Mouse (Mus musculus) stomach, postnatal 0 days (tissue): ENCODE results near the gene Cds1. TPM values are rescaled to one million over a fixed set of nuclear protein-coding genes. Genes with fewer than 3 reads are reported as not detected.

Experiments used
- ATAC-seq: fragments of 200-750 bp; cut with Nextera tagmentation; 2 replicates; pipeline ENCODE4 v1.8.0; 2017; ENCODE audit not compliant: low FRiP score, low TSS enrichment
- DNase-seq: peaks from one replicate; pipeline ENCODE4 v3.0.0-alpha.2; 2016; ENCODE audit warnings: low spot score
- H3K27ac ChIP-seq: fragments of 300-500 bp; sonication (generic); replicated peaks from 2 replicates; pipeline ENCODE4 v1.5.1; 2014; ENCODE audit warnings: mild to moderate bottlenecking, control low read depth
- H3K27me3 ChIP-seq: fragments of 300-500 bp; sonication (generic); 2 replicates; pipeline ENCODE4 v1.6.1; 2014; ENCODE audit warnings: low read length; ENCODE audit not compliant: control insufficient read depth, insufficient read depth
- H3K36me3 ChIP-seq: fragments of 300-500 bp; sonication (generic); 2 replicates; pipeline ENCODE4 v1.6.1; 2014; ENCODE audit warnings: low read length, mixed read lengths; ENCODE audit not compliant: control insufficient read depth, insufficient read depth
- H3K4me1 ChIP-seq: fragments of 300-500 bp; sonication (generic); replicated peaks from 2 replicates; pipeline ENCODE4 v1.6.1; 2014; ENCODE audit warnings: antibody characterized with exemption; ENCODE audit not compliant: control insufficient read depth, insufficient read depth
- H3K4me2 ChIP-seq: fragments of 300-500 bp; sonication (generic); replicated peaks from 2 replicates; pipeline ENCODE4 v1.6.1; 2014; ENCODE audit warnings: low read depth, mild to moderate bottlenecking, control low read depth, moderate library complexity
- H3K4me3 ChIP-seq: fragments of 300-500 bp; sonication (generic); 2 replicates; pipeline ENCODE4 v1.5.1; 2014; ENCODE audit warnings: low read depth, low read length, control low read depth
- H3K9ac ChIP-seq: fragments of 300-500 bp; sonication (generic); 2 replicates; pipeline ENCODE4 v1.6.1; 2014; ENCODE audit warnings: mild to moderate bottlenecking, low read length, control low read depth, mixed read lengths
- H3K9me3 ChIP-seq: fragments of 300-500 bp; sonication (generic); 2 replicates; pipeline ENCODE4 v1.6.1; 2016; ENCODE audit warnings: low read length; ENCODE audit not compliant: control insufficient read depth
- CTCF ChIP-seq: IDR thresholded peaks from 2 replicates; pipeline ENCODE4 v1.5.1; 2016; ENCODE audit warnings: antibody characterized with exemption, low read depth, mild to moderate bottlenecking, moderate library complexity
- EP300 ChIP-seq: optimal IDR thresholded peaks from 2 replicates; pipeline ENCODE3; 2016; ENCODE audit warnings: antibody characterized with exemption
- WGBS: fragments of 180-500 bp; shearing (Covaris S2); extraction: QIAGEN DNeasy Blood & Tissue Kit; methylation state at CpG from one replicate; pipeline ENCODE4 v1.1.7; 2014; 5-methylcytosine and 5-hydroxymethylcytosine counted together
- polyA plus RNA-seq: library from polyadenylated mRNA; unstranded; fragments of >200 nt; fragmentation: Nextera tagmentation; extraction: Ambion mirVana; gene quantifications from 2 replicates; pipeline ENCODE4 v1.2.1, GENCODE M21; 2015

Gene Cds1
- polyA plus RNA-seq, 1 experiment from 2014 or later: 18.0 TPM

DNA sequence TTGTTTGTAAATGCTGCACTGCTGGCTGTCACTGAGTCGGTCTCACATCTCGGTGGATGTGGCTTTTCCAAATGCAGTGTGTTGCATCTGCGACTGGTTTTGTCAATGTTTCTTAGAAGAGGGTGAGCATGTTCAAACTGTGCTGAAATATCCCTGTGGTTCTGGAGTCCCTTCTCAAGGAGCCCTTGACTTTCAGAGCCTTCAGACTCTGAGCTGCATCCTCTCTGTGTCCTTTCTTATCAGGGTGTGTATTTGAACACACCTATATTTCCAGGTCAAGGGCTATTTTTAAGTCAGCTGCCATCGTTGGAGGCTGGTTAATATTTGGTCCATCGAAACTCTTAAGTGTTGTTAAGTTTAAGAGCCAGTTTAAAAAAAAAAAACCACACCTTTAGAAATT is 2.2 kb downstream of the Cds1 start:
- Histone ChIP-seq H3K4me2 (peak overlapping the region; percentile 99), H3K9ac (no peak overlapping the region), H3K9me3 (no peaks in the 10 kb centered on the region), H3K4me3 (no peak overlapping the region), H3K4me1 (no peaks in the 10 kb centered on the region; the same call in 1 of the 2 replicates), H3K27me3 (no peaks in the 10 kb centered on the region), H3K27ac (no peak overlapping the region), H3K36me3 (no peaks in the 10 kb centered on the region)
- TF ChIP-seq CTCF (no peak), EP300 (no peak)
- DNase-seq: peak; percentile 11
- no peak for ATAC-seq
- WGBS: 57% methylated on average over 5 of the region's 5 CpGs

DNA sequence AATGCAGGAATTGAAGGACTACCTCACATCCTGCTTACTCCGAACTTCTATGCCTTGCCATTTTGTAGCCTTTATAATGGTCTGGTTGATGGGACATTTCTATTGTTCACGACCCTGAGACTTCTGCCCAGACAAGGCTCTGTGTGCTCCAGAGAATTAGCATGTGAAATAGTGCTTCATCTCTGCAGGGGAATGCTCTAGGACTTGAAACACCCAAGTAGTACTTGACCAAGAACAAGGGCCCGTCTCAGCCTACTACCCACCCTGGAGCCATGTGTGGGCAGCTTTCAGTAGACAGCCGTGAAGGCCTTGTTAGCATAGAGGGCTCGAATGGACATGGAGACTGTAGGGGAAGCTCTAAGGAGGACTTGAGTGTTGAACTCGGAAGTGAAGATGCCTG is 2.6 kb downstream of the Cds1 start:
- WGBS: 86% methylated on average over 6 of the region's 6 CpGs
- H3K27me3 ChIP-seq: no peaks in the 10 kb centered on the region
- no peak for ATAC-seq
- DNase-seq: no peak
- no peaks in the 10 kb centered on the region for H3K36me3 ChIP-seq
- no peaks in the 10 kb centered on the region; the same call in 1 of the 2 replicates for H3K4me1 ChIP-seq
- H3K4me2 ChIP-seq: no peak overlapping the region
- no peaks in the 10 kb centered on the region for H3K9me3 ChIP-seq
- TF ChIP-seq EP300 (no peak), CTCF (no peak)
- H3K9ac ChIP-seq: no peak overlapping the region
- no peak overlapping the region for H3K27ac ChIP-seq
- H3K4me3 ChIP-seq: no peak overlapping the region

- no peak overlapping the region for H3K27ac ChIP-seq
- no peak overlapping the region for H3K4me3 ChIP-seq
- no peaks in the 10 kb centered on the region for H3K27me3 ChIP-seq
- DNase-seq (peak; percentile 9), ATAC-seq (no peak)
- TF ChIP-seq CTCF: no peak
- TF ChIP-seq EP300: no peak
- WGBS: 89% methylated on average over 7 of the region's 7 CpGs
- no peak overlapping the region for H3K4me2 ChIP-seq
- H3K36me3 ChIP-seq: no peaks in the 10 kb centered on the region
- no peaks in the 10 kb centered on the region; the same call in 1 of the 2 replicates for H3K4me1 ChIP-seq
- no peaks in the 10 kb centered on the region for H3K9me3 ChIP-seq
- no peak overlapping the region for H3K9ac ChIP-seq
Observed at GRCm38 (mm10) chr5:101768558-101768957, 3.6 kb downstream of the Cds1 start.

DNA sequence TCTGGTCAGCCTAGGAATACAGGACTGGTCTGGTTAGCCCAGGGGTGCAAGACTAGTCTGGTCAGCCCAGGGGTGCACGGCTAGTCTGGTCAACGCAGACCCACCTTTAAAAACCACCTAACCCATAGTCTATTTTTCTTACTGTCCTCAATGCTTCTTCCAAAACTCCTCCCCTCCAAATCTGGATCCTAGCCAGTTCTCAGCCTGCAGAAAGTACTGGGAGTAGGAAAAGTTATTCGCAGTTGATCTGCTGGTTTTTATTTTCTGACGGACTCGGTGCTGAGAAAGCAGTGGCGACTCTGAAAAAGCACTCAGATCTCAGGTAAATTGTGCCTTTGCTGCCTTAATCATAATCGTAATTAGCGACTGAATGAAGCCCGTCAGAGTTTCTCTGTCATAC is 7.7 kb downstream of the Cds1 start:
- no peak overlapping the region for H3K27ac ChIP-seq
- DNase-seq (no peak), ATAC-seq (peak; percentile 34; the same call in 1 of the 2 replicates)
- H3K27me3 ChIP-seq: no peaks in the 10 kb centered on the region
- no peaks in the 10 kb centered on the region for H3K9me3 ChIP-seq
- H3K9ac ChIP-seq: no peak overlapping the region
- no peak overlapping the region for H3K4me3 ChIP-seq
- H3K4me1 ChIP-seq: no peaks in the 10 kb centered on the region
- 58% methylated on average over 9 of the region's 9 CpGs for WGBS
- no peak overlapping the region for H3K4me2 ChIP-seq
- no peak for TF ChIP-seq CTCF
- TF ChIP-seq EP300: no peak
- no peaks in the 10 kb centered on the region for H3K36me3 ChIP-seq

- Histone ChIP-seq H3K27me3 (no peaks in the 10 kb centered on the region), H3K36me3 (no peaks in the 10 kb centered on the region), H3K4me2 (no peak overlapping the region), H3K9ac (no peak overlapping the region), H3K4me1 (no peaks in the 10 kb centered on the region), H3K27ac (no peak overlapping the region), H3K9me3 (no peaks in the 10 kb centered on the region), H3K4me3 (no peak overlapping the region)
- WGBS: 91% methylated on average over 8 of the region's 8 CpGs
- TF ChIP-seq EP300: no peak
- TF ChIP-seq CTCF: no peak
- ATAC-seq (no peak), DNase-seq (peak; percentile 4)
Observed at GRCm38 (mm10) chr5:101775262-101775661, 10.3 kb downstream of the Cds1 start.

- Histone ChIP-seq H3K9ac (no peak overlapping the region), H3K36me3 (no peaks in the 10 kb centered on the region), H3K4me1 (no peaks in the 10 kb centered on the region), H3K4me2 (no peak overlapping the region), H3K9me3 (no peaks in the 10 kb centered on the region), H3K27me3 (no peaks in the 10 kb centered on the region), H3K27ac (no peak overlapping the region), H3K4me3 (no peak overlapping the region)
- ATAC-seq (no peak), DNase-seq (no peak)
- WGBS: 72% methylated on average over 8 of the region's 8 CpGs
- TF ChIP-seq CTCF: no peak
- TF ChIP-seq EP300: no peak
Observed at GRCm38 (mm10) chr5:101776528-101776927, 11.6 kb downstream of the Cds1 start.
